Mouse (Mus musculus) myocyte (in vitro differentiated cells): ENCODE measurements around the gene Grm1. TPM values are rescaled to one million over a fixed set of nuclear protein-coding genes. Genes with fewer than 3 reads are reported as not detected.

ENCODE experiments used
- H3K27me3 ChIP-seq: one replicate; pipeline ENCODE4 v1.6.1; 2011; ENCODE audit not compliant: control insufficient read depth, insufficient read depth, insufficient read length
- H3K36me3 ChIP-seq: one replicate; pipeline ENCODE4 v1.6.1; 2011; ENCODE audit not compliant: control insufficient read depth, insufficient read depth
- H3K4me2 ChIP-seq: one replicate; pipeline ENCODE4 v1.6.1; 2011; ENCODE audit warnings: low read depth, control low read depth
- H3K4me3 ChIP-seq: one replicate; pipeline ENCODE4 v1.5.1; 2011; ENCODE audit warnings: mild to moderate bottlenecking, control low read depth, moderate library complexity
- H3K79me2 ChIP-seq: one replicate; pipeline ENCODE4 v1.6.1; 2011; ENCODE audit not compliant: control insufficient read depth, insufficient read depth
- H3ac ChIP-seq: one replicate; pipeline ENCODE4 v1.6.1; 2011; ENCODE audit not compliant: control insufficient read depth, insufficient read length
- CEBPB ChIP-seq: IDR thresholded peaks from 2 replicates; pipeline ENCODE4 v1.6.1; 2011; ENCODE audit warnings: mild to moderate bottlenecking, moderate library complexity; ENCODE audit not compliant: poor library complexity, insufficient read depth, severe bottlenecking
- E2F4 ChIP-seq: IDR thresholded peaks from one replicate; pipeline ENCODE4 v1.6.1; 2011; ENCODE audit warnings: mild to moderate bottlenecking, control low read depth, moderate library complexity; ENCODE audit not compliant: insufficient read depth
- MAX ChIP-seq: IDR thresholded peaks from one replicate; pipeline ENCODE4 v1.6.1; 2011; ENCODE audit warnings: low read depth, mild to moderate bottlenecking, control low read depth
- MYOD1 ChIP-seq, 3 experiments: IDR thresholded peaks; one replicate each; pipeline ENCODE4 v1.6.1; 2011; ENCODE audit warnings: control low read depth in 2 of 3, low read depth in 2 of 3, mild to moderate bottlenecking in 2 of 3, moderate library complexity in 1 of 3; ENCODE audit not compliant: insufficient read length in 2 of 3, control insufficient read depth in 1 of 3
- MYOG ChIP-seq, 3 experiments: IDR thresholded peaks; one replicate each; pipeline ENCODE4 v1.6.1; 2011; ENCODE audit warnings: control low read depth in 2 of 3, low read depth in 2 of 3, mild to moderate bottlenecking in 2 of 3; ENCODE audit not compliant: insufficient read length in 2 of 3, control insufficient read depth in 1 of 3, insufficient read depth in 1 of 3
- POLR2A ChIP-seq: IDR thresholded peaks from one replicate; pipeline ENCODE4 v1.6.1; 2011; ENCODE audit warnings: low read depth, mild to moderate bottlenecking, control low read depth, moderate library complexity; ENCODE audit not compliant: insufficient read length
- POLR2AphosphoS2 ChIP-seq: IDR thresholded peaks from one replicate; pipeline ENCODE4 v1.6.1; 2011; ENCODE audit warnings: low read depth, control low read depth; ENCODE audit not compliant: insufficient read length
- REST ChIP-seq: IDR thresholded peaks from one replicate; pipeline ENCODE4 v1.6.1; 2011; ENCODE audit warnings: mild to moderate bottlenecking, control low read depth, moderate library complexity; ENCODE audit not compliant: insufficient read depth, insufficient read length
- SRF ChIP-seq: IDR thresholded peaks from one replicate; pipeline ENCODE4 v1.6.1; 2011; ENCODE audit warnings: low read depth; ENCODE audit not compliant: control insufficient read depth, insufficient read length
- TCF12 ChIP-seq: IDR thresholded peaks from one replicate; pipeline ENCODE4 v1.6.1; 2011; ENCODE audit warnings: mild to moderate bottlenecking, control low read depth; ENCODE audit not compliant: poor library complexity, insufficient read depth, severe bottlenecking
- TCF3 ChIP-seq: IDR thresholded peaks from one replicate; pipeline ENCODE4 v1.6.1; 2011; ENCODE audit warnings: low read depth, control low read depth; ENCODE audit not compliant: insufficient read length
- USF1 ChIP-seq: IDR thresholded peaks from one replicate; pipeline ENCODE4 v1.6.1; 2011; ENCODE audit warnings: low read depth, mild to moderate bottlenecking, control low read depth, moderate library complexity
- polyA plus RNA-seq: library from polyadenylated mRNA; unstranded; fragments of >200 nt; fragmentation: generic; extraction: Trizol; gene quantifications from one replicate; pipeline ENCODE4 v1.2.1, GENCODE M21; 2012; ENCODE audit warnings: missing spikeins

Grm1 gene
- polyA plus RNA-seq, 1 experiment, result 0.01 TPM

- no peak overlapping the region for H3K4me2 ChIP-seq
- H3K4me3 ChIP-seq, result no peak overlapping the region
- H3K79me2 ChIP-seq, result no peaks in the 10 kb centered on the region
- no peak overlapping the region for H3ac ChIP-seq
- H3K36me3 ChIP-seq, result no peaks in the 10 kb centered on the region
- TF ChIP-seq CEBPB, result no peak
- TF ChIP-seq POLR2A, result no peak
- no peak for TF ChIP-seq MYOG (IDR thresholded peaks at IDR 0.05; ENCODE audit: control insufficient read depth in 1 of 3, insufficient read depth in 1 of 3, insufficient read length in 2 of 3, low read depth in 2 of 3)
- no peak for TF ChIP-seq TCF3
- no peak for TF ChIP-seq USF1
- no peak for TF ChIP-seq MYOD1 (IDR thresholded peaks at IDR 0.05; ENCODE audit: control insufficient read depth in 1 of 3, insufficient read length in 2 of 3, low read depth in 2 of 3)
- TF ChIP-seq REST, result no peak
- TF ChIP-seq SRF, result no peak
- no peak for TF ChIP-seq TCF12
- no peak for TF ChIP-seq E2F4
- no peak for TF ChIP-seq MAX
- TF ChIP-seq POLR2AphosphoS2, result no peak
- H3K27me3 ChIP-seq, result no peaks in the 10 kb centered on the region
Measured at GRCm38 (mm10) chr10:10870271-10870670, 211.9 kb downstream of the Grm1 start.

- TF ChIP-seq REST, result no peak
- TF ChIP-seq MAX, result no peak
- TF ChIP-seq MYOD1 (IDR thresholded peaks at IDR 0.05; ENCODE audit: control insufficient read depth in 1 of 3, insufficient read length in 2 of 3, low read depth in 2 of 3), result no peak
- no peak for TF ChIP-seq TCF12
- no peak for TF ChIP-seq CEBPB
- no peak overlapping the region for H3ac ChIP-seq
- no peak overlapping the region for H3K4me3 ChIP-seq
- no peaks in the 10 kb centered on the region for H3K36me3 ChIP-seq
- no peak overlapping the region for H3K4me2 ChIP-seq
- no peaks in the 10 kb centered on the region for H3K79me2 ChIP-seq
- H3K27me3 ChIP-seq, result no peaks in the 10 kb centered on the region
Measured at GRCm38 (mm10) chr10:10866278-10866677, 215.9 kb downstream of the Grm1 start.

- Histone ChIP-seq H3K36me3 (no peaks in the 10 kb centered on the region), H3K79me2 (no peaks in the 10 kb centered on the region), H3K27me3 (no peaks in the 10 kb centered on the region), H3K4me2 (no peak overlapping the region), H3ac (no peak overlapping the region), H3K4me3 (no peak overlapping the region)
- TF ChIP-seq TCF3 (no peak), POLR2A (no peak), USF1 (no peak), TCF12 (no peak), MYOG (IDR thresholded peaks at IDR 0.05; ENCODE audit: control insufficient read depth in 1 of 3, insufficient read depth in 1 of 3, insufficient read length in 2 of 3, low read depth in 2 of 3) (no peak), E2F4 (no peak)
Measured at GRCm38 (mm10) chr10:10864759-10865158, 217.4 kb downstream of the Grm1 start.

GRCm38 (mm10) chr10:10847376-10848286 is 234.5 kb downstream of the Grm1 start:
- TF ChIP-seq TCF3 (no peak), POLR2A (no peak), MYOG (IDR thresholded peaks at IDR 0.05; ENCODE audit: control insufficient read depth in 1 of 3, insufficient read depth in 1 of 3, insufficient read length in 2 of 3, low read depth in 2 of 3) (no peak), USF1 (no peak), SRF (no peak), REST (no peak), POLR2AphosphoS2 (no peak), TCF12 (no peak), E2F4 (no peak), MYOD1 (IDR thresholded peaks at IDR 0.05; ENCODE audit: control insufficient read depth in 1 of 3, insufficient read length in 2 of 3, low read depth in 2 of 3) (no peak), MAX (no peak), CEBPB (no peak)
- H3K4me2 ChIP-seq, result no peak overlapping the region
- no peaks in the 10 kb centered on the region for H3K79me2 ChIP-seq
- no peaks in the 10 kb centered on the region for H3K27me3 ChIP-seq
- H3ac ChIP-seq, result no peak overlapping the region
- H3K4me3 ChIP-seq, result no peak overlapping the region
- no peaks in the 10 kb centered on the region for H3K36me3 ChIP-seq
